Mouse (Mus musculus) left cerebral cortex, adult 9 months (tissue): Measurements from ENCODE around the gene Fut2.

ENCODE experiments used
- DNase-seq, 2 experiments: peaks; one replicate each; pipeline ENCODE4 v3.0.0; 2022; ENCODE audit warnings: low spot score in 2 of 2

Gene Fut2

GRCm38 (mm10) chr7:45605704-45606289 is 60.4 kb downstream of the Fut2 start:
- no peak for DNase-seq

DNA sequence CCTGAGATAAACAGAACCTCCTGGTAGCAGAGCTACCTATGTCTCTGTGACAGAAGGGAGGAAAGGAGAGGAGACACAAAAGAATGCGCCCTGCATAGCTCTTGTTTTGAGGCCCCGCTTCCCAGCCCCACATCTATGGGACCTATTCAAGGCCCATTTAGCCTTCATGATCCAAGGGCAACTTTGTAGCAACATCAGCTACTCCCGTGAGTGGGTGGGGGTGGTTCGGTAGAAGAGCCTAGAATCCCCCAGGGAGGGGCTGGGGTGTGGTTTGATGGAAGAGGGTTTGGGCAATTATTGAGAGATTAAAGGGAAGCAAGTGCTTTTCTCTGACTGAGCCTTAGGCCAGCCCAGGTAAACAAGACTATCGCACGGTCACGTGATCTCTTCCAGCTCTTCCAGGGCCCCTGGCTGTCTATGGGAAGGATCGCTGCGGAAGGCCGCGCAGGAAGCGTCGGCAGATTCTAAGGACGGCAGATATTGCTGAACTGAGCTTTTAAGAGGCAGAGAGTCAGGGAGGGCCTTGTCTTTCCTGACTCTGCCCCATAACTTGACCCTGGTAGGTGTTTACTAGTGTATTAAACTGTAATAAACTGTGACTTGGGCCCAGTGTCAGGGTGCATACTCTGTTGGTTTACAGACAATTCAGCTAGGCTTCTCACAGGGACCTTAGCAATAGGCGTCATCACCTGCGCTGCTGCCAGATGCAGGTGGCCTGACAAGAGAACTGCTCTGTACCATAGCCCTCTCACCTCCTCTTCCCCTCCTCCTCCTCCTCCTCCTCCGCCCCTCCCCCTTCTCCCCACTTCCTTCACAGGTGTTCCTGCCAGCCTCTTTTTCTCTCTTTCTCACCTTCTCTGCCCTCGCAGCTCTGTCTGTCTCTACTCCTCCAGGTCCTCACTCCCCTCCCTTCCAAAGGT is 67.0 kb downstream of the Fut2 start:
- no peak for DNase-seq
